Mouse (Mus musculus) forebrain, embryonic 11.5 days (tissue): ENCODE measurements around the gene Pex11a. TPM values are rescaled to one million over a fixed set of nuclear protein-coding genes. Genes with fewer than 3 reads are reported as not detected.

Source experiments
- ATAC-seq: fragments of 200-750 bp; cut with Nextera tagmentation; replicated peaks from 2 replicates; pipeline ENCODE4 v1.8.0; 2017; ENCODE audit warnings: moderate TSS enrichment; ENCODE audit not compliant: low FRiP score
- DNase-seq: peaks from one replicate; pipeline ENCODE4 v3.0.0-alpha.2; 2017; ENCODE audit warnings: low spot score
- H3K27ac ChIP-seq: fragments of 300-500 bp; sonication (generic); 2 replicates; pipeline ENCODE4 v1.5.1; 2014; ENCODE audit warnings: low read depth, low read length
- H3K27me3 ChIP-seq: fragments of 300-500 bp; sonication (generic); 2 replicates; pipeline ENCODE4 v1.6.1; 2014; ENCODE audit warnings: mild to moderate bottlenecking, low read length, mixed read lengths; ENCODE audit not compliant: control insufficient read depth, insufficient read depth
- H3K36me3 ChIP-seq: fragments of 300-500 bp; sonication (generic); 2 replicates; pipeline ENCODE4 v1.6.1; 2014; ENCODE audit warnings: mild to moderate bottlenecking, low read length, moderate library complexity, mixed read lengths; ENCODE audit not compliant: control insufficient read depth, insufficient read depth
- H3K4me1 ChIP-seq: fragments of 300-500 bp; sonication (generic); replicated peaks from 2 replicates; pipeline ENCODE4 v1.6.1; 2014; ENCODE audit warnings: low read length, mixed read lengths; ENCODE audit not compliant: control insufficient read depth, insufficient read depth
- H3K4me2 ChIP-seq: fragments of 300-500 bp; sonication (generic); 2 replicates; pipeline ENCODE4 v1.6.1; 2014; ENCODE audit warnings: low read depth, mild to moderate bottlenecking, low read length, moderate library complexity, mixed read lengths; ENCODE audit not compliant: severe bottlenecking
- H3K4me3 ChIP-seq: fragments of 300-500 bp; sonication (generic); 2 replicates; pipeline ENCODE4 v1.5.1; 2014; ENCODE audit warnings: low read depth, low read length
- H3K9ac ChIP-seq: fragments of 300-500 bp; sonication (generic); 2 replicates; pipeline ENCODE4 v1.6.1; 2014; ENCODE audit warnings: low read length
- H3K9me3 ChIP-seq: fragments of 300-500 bp; sonication (generic); 2 replicates; pipeline ENCODE4 v1.6.1; 2016; ENCODE audit warnings: low read length, mixed read lengths; ENCODE audit not compliant: control insufficient read depth
- WGBS: fragments of 180-500 bp; shearing (Covaris S2); extraction: QIAGEN DNeasy Blood & Tissue Kit; methylation state at CpG from one replicate; pipeline ENCODE4 v1.1.7; 2014; 5-methylcytosine and 5-hydroxymethylcytosine counted together
- polyA plus RNA-seq: library from polyadenylated mRNA; unstranded; fragments of >200 nt; fragmentation: Nextera tagmentation; extraction: Ambion mirVana; gene quantifications from 2 replicates; pipeline ENCODE4 v1.2.1, GENCODE M21; 2014

The Pex11a gene
- polyA plus RNA-seq, 1 experiment from 2014 or later = 8.7 TPM

DNA sequence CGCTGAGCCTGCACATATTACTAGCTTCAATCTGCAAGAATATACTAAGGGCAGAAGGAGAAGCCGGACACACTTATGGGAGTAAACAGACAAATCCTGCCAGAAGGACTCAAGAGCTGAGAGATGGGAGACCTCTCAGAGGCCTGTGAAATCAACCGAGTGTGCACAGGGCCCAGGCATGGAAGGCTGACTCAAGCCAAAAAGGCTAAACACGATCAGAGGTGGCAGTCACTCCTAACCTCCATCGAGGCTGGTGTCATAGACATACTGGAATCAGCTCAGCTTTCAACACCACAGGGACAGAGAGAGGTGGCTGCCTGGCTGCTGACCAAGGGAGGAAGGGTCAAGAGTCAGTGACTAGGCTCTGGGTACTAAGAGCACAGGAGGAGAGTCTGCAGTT lies 37.7 kb downstream of the Pex11a start:
- Histone ChIP-seq H3K4me2 (no peak overlapping the region), H3K9ac (no peak overlapping the region), H3K4me3 (no peak overlapping the region), H3K4me1 (peaks cover 3% of the 10 kb centered on the region; the same call in 1 of the 2 replicates), H3K9me3 (no peaks in the 10 kb centered on the region), H3K27me3 (no peaks in the 10 kb centered on the region), H3K36me3 (peaks cover 5% of the 10 kb centered on the region; the same call in 1 of the 2 replicates), H3K27ac (no peak overlapping the region)
- no peak for ATAC-seq
- no peak for DNase-seq
- WGBS = 92% methylated on average over 5 of the region's 5 CpGs

GRCm38 (mm10) chr7:79702755-79703154 lies 40.2 kb downstream of the Pex11a start:
- WGBS = 89% methylated on average over 16 of the region's 16 CpGs
- Histone ChIP-seq H3K27me3 (no peaks in the 10 kb centered on the region), H3K36me3 (peaks cover 7% of the 10 kb centered on the region; the same call in 1 of the 2 replicates)

GRCm38 (mm10) chr7:79696495-79696894 lies 46.4 kb downstream of the Pex11a start:
- Histone ChIP-seq H3K4me1 (no peaks in the 10 kb centered on the region), H3K36me3 (peaks cover 24% of the 10 kb centered on the region), H3K4me2 (no peak overlapping the region), H3K27me3 (no peaks in the 10 kb centered on the region), H3K27ac (no peak overlapping the region), H3K9ac (no peak overlapping the region), H3K4me3 (no peak overlapping the region), H3K9me3 (no peaks in the 10 kb centered on the region)
- DNase-seq (no peak), ATAC-seq (no peak)
- WGBS = 88% methylated on average over 8 of the region's 8 CpGs

More at GRCm38 (mm10) chr7:79702755-79703154, 40.2 kb downstream of the Pex11a start:
- no peak overlapping the region for H3K27ac ChIP-seq
- no peak overlapping the region for H3K4me3 ChIP-seq
- no peaks in the 10 kb centered on the region for H3K9me3 ChIP-seq
- H3K4me1 ChIP-seq = no peaks in the 10 kb centered on the region
- no peak overlapping the region for H3K4me2 ChIP-seq
- H3K9ac ChIP-seq = no peak overlapping the region
- ATAC-seq (no peak), DNase-seq (no peak)

Other genes starting within 250 kb of the Pex11a start
- 5.5 and 6.8 TPM in 2 replicates for gene Rhcg, start 125.5 kb downstream of the Pex11a start, polyA plus RNA-seq
- 23.9 and 25.3 TPM in 2 replicates for gene Ticrr, start 82.9 kb downstream of the Pex11a start, polyA plus RNA-seq
- gene Kif7, start 27.4 kb downstream of the Pex11a start, polyA plus RNA-seq = 7.3 and 8.7 TPM in 2 replicates
- 0.07 TPM in 1 of 2 replicates, not detected in the other for gene Plin1, start 10.2 kb downstream of the Pex11a start, polyA plus RNA-seq
- gene Wdr93, start within 50 bp of the Pex11a start, polyA plus RNA-seq = 0.21 and 0.37 TPM in 2 replicates
- 0.15 TPM in 1 of 2 replicates, not detected in the other for gene Mesp1, start 50.7 kb upstream of the Pex11a start, polyA plus RNA-seq
- 0.37 and 0.89 TPM in 2 replicates for gene Mesp2, start 67.6 kb upstream of the Pex11a start, polyA plus RNA-seq
- gene Anpep, start 117.9 kb upstream of the Pex11a start, polyA plus RNA-seq = 4.1 and 4.6 TPM in 2 replicates
- gene Ap3s2, start 177.5 kb upstream of the Pex11a start, polyA plus RNA-seq = 46.6 and 53.1 TPM in 2 replicates
- gene Arpin, start 192.2 kb upstream of the Pex11a start, polyA plus RNA-seq = 20.8 and 23.0 TPM in 2 replicates